Mouse (Mus musculus) bone marrow, adult 2 months (tissue): ENCODE results near the gene Qrich1.

Experiments used
- CTCF ChIP-seq: fragments of 200-500 bp; IDR thresholded peaks from 2 replicates; pipeline ENCODE4 v1.5.1; 2011; ENCODE audit warnings: low read length, control low read depth; ENCODE audit not compliant: control insufficient read depth, insufficient read depth
- POLR2A ChIP-seq: fragments of 200-500 bp; IDR thresholded peaks from 2 replicates; pipeline ENCODE4 v1.6.1; 2011; ENCODE audit warnings: low read depth, mild to moderate bottlenecking, control low read depth, low read length, borderline replicate concordance; ENCODE audit not compliant: control insufficient read depth

GRCm38 (mm10) chr9:108489702-108490558 is 26.7 kb upstream of the Qrich1 start:
- TF ChIP-seq CTCF (no peak), POLR2A (no peak)
